Mouse (Mus musculus) limb, embryonic 14.5 days (tissue): Measurements from ENCODE around the gene Plcl1. TPM values are rescaled to one million over a fixed set of nuclear protein-coding genes. Genes with fewer than 3 reads are reported as not detected.

Experiments used
- ATAC-seq: fragments of 200-750 bp; cut with Nextera tagmentation; 2 replicates; pipeline ENCODE4 v1.8.0; 2017; ENCODE audit warnings: low read depth, moderate number of reproducible peaks, moderate TSS enrichment; ENCODE audit not compliant: low FRiP score
- DNase-seq: peaks from one replicate; pipeline ENCODE4 v3.0.0-alpha.2; 2015; ENCODE audit warnings: low spot score
- H3K27ac ChIP-seq: fragments of 300-500 bp; sonication (generic); replicated peaks from 2 replicates; pipeline ENCODE4 v1.5.1; 2014; ENCODE audit warnings: low read depth, mild to moderate bottlenecking, low read length, moderate library complexity, mixed read lengths
- H3K27me3 ChIP-seq: fragments of 300-500 bp; sonication (generic); 2 replicates; pipeline ENCODE4 v1.6.1; 2014; ENCODE audit warnings: low read length, mixed read lengths; ENCODE audit not compliant: control insufficient read depth, insufficient read depth
- H3K36me3 ChIP-seq: fragments of 300-500 bp; sonication (generic); 2 replicates; pipeline ENCODE4 v1.6.1; 2014; ENCODE audit warnings: mild to moderate bottlenecking, low read length, moderate library complexity, mixed read lengths; ENCODE audit not compliant: control insufficient read depth, insufficient read depth
- H3K4me1 ChIP-seq: fragments of 300-500 bp; sonication (generic); 2 replicates; pipeline ENCODE4 v1.6.1; 2014; ENCODE audit warnings: antibody characterized with exemption, low read length, mixed read lengths; ENCODE audit not compliant: control insufficient read depth, insufficient read depth
- H3K4me2 ChIP-seq: fragments of 300-500 bp; sonication (generic); replicated peaks from 2 replicates; pipeline ENCODE4 v1.6.1; 2014; ENCODE audit warnings: low read depth, mild to moderate bottlenecking, low read length, moderate library complexity; ENCODE audit not compliant: severe bottlenecking
- H3K4me3 ChIP-seq: fragments of 300-500 bp; sonication (generic); replicated peaks from 2 replicates; pipeline ENCODE4 v1.5.1; 2014; ENCODE audit warnings: low read length
- H3K9ac ChIP-seq: fragments of 300-500 bp; sonication (generic); 2 replicates; pipeline ENCODE4 v1.6.1; 2014; ENCODE audit warnings: mild to moderate bottlenecking, low read depth, low read length, moderate library complexity; ENCODE audit not compliant: severe bottlenecking
- H3K9me3 ChIP-seq: fragments of 300-500 bp; sonication (generic); 2 replicates; pipeline ENCODE4 v1.6.1; 2016; ENCODE audit warnings: low read length; ENCODE audit not compliant: control insufficient read depth
- POLR2A ChIP-seq: fragments of 200-500 bp; IDR thresholded peaks from 2 replicates; pipeline ENCODE4 v1.8.0; 2012; ENCODE audit warnings: inconsistent platforms, mild to moderate bottlenecking, moderate library complexity, borderline replicate concordance; ENCODE audit not compliant: insufficient read depth, insufficient read length; ENCODE audit errors: extremely low read depth
- whole genome bisulfite sequencing: fragments of 180-500 bp; shearing (Covaris S2); extraction: QIAGEN DNeasy Blood & Tissue Kit; methylation state at CpG from one replicate; pipeline ENCODE4 v1.1.7; 2014; 5-methylcytosine and 5-hydroxymethylcytosine counted together
- polyA plus RNA-seq, 2 experiments: library from polyadenylated mRNA; depleted of rRNA in 1 of 2; stranded (reverse) in 1 of 2; unstranded in 1 of 2; fragments of >200 nt; fragmentation: Nextera tagmentation in 1 of 2; extraction: Ambion mirVana in 1 of 2; gene quantifications; 2 replicates each; pipeline versions ENCODE4 v1.2.1 to v1.2.3; 2012 to 2014

The Plcl1 gene
- polyA plus RNA-seq, 2 experiments = 1.8 to 2.3 TPM

DNA sequence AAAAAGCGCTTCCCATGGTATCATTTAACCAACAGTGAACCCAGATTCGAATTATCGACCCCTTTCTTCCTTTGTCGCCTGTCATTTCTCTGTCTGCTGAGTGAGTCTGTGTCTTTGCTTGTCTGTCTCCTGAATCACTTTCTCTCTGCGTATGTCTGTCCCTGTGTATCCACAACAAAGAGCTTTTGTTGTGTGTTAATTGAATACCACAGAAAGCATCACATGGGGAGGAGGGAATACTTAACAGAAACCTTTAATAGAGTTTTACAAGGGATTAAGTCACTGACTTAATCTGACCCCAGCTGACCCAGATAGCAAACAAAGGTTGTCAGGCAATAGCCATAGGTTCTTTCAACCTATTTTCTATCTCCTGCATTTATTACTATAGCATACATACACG, 295.0 kb downstream of the Plcl1 start:
- no peaks in the 10 kb centered on the region for H3K27me3 ChIP-seq
- TF ChIP-seq POLR2A = no peak
- H3K9me3 ChIP-seq = no peaks in the 10 kb centered on the region
- ATAC-seq (no peak), DNase-seq (no peak)
- no peaks in the 10 kb centered on the region for H3K36me3 ChIP-seq
- no peaks in the 10 kb centered on the region for H3K4me1 ChIP-seq
- H3K27ac ChIP-seq = no peak overlapping the region
- no peak overlapping the region for H3K9ac ChIP-seq
- no peak overlapping the region for H3K4me2 ChIP-seq
- WGBS = 76% methylated on average over 6 of the region's 6 CpGs
- H3K4me3 ChIP-seq = no peak overlapping the region

- Histone ChIP-seq H3K9ac (no peak overlapping the region), H3K9me3 (no peaks in the 10 kb centered on the region), H3K4me1 (no peaks in the 10 kb centered on the region), H3K27me3 (no peaks in the 10 kb centered on the region), H3K4me2 (no peak overlapping the region), H3K4me3 (no peak overlapping the region), H3K27ac (no peak overlapping the region), H3K36me3 (no peaks in the 10 kb centered on the region)
- DNase-seq = no peak
- WGBS = 81% methylated on average over 6 of the region's 6 CpGs
- no peak for ATAC-seq
- no peak for TF ChIP-seq POLR2A
Measured at GRCm38 (mm10) chr1:55701601-55702000, 295.9 kb downstream of the Plcl1 start.

DNA sequence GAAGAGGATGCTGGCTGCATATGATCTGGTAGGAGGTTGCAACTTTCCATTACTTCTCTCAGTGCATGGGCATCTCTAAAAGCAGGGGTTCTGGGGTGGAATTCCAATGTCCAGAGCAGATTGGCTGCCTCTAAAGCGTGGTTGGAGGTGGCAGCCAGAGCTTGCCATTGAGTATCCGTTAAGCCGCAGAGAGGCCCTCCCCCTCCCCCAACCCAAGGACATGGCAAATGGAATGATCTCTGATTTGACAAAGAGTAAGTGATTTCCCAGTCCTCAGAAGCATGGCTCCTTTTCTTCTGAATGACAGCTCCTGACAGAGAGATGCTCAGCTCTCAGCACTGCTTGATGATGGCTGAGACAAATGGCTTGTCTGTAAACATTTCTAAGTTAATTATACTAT, 296.4 kb downstream of the Plcl1 start:
- H3K9ac ChIP-seq = no peak overlapping the region
- no peak for TF ChIP-seq POLR2A
- DNase-seq (no peak), ATAC-seq (no peak)
- no peaks in the 10 kb centered on the region for H3K4me1 ChIP-seq
- H3K36me3 ChIP-seq = no peaks in the 10 kb centered on the region
- no peak overlapping the region for H3K4me2 ChIP-seq
- H3K27ac ChIP-seq = no peak overlapping the region
- no peak overlapping the region for H3K4me3 ChIP-seq
- WGBS = 63% methylated on average over 3 of the region's 3 CpGs
- no peaks in the 10 kb centered on the region for H3K27me3 ChIP-seq
- no peaks in the 10 kb centered on the region for H3K9me3 ChIP-seq

DNA sequence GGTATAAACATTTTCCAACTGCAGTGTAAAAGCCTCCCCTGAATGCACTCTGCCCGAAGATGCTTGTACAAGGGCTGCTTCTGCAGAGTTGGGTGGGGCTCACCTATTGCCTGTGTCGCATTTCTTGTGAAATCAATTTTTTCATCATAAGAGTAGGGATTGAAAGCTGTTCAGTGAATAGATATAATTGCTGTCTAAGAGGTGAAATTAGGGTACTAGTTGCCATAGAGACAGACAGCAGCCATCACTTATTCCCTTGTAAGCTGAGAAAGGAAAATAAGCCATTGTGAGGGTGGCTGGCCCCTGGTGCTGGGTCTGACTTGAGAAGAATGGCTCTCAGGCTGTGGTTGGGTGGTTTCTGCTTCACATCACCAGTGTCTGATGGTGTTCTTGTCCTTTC, 299.0 kb downstream of the Plcl1 start:
- ATAC-seq (no peak), DNase-seq (no peak)
- Histone ChIP-seq H3K9ac (no peak overlapping the region), H3K4me1 (no peaks in the 10 kb centered on the region), H3K4me2 (no peak overlapping the region), H3K27me3 (no peaks in the 10 kb centered on the region), H3K36me3 (no peaks in the 10 kb centered on the region), H3K27ac (no peak overlapping the region), H3K4me3 (no peak overlapping the region), H3K9me3 (no peaks in the 10 kb centered on the region)
- 74% methylated on average over 2 of the region's 2 CpGs for WGBS
- no peak for TF ChIP-seq POLR2A

DNA sequence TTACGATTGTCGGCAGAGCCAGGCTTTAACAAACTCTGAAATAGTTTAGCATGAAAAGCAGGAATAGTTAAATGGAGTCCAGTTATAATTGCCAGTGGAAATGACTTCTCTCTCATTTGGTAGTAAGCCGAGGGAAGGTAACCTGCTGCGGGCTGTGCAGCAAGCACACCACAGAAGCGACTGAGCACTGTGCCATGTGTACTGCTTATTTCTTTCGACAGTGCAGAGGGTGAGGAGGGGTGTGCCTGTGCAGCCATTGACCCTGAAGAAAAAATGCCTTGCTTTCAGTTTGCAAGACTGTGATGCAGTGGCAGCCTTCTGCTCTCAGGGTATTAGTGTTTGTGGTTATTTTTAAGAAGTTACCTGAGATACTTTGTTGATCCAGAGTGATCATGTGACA, 299.5 kb downstream of the Plcl1 start:
- Histone ChIP-seq H3K4me2 (no peak overlapping the region), H3K36me3 (no peaks in the 10 kb centered on the region), H3K27ac (no peak overlapping the region), H3K9ac (no peak overlapping the region), H3K4me3 (no peak overlapping the region), H3K4me1 (no peaks in the 10 kb centered on the region), H3K27me3 (no peaks in the 10 kb centered on the region), H3K9me3 (no peaks in the 10 kb centered on the region)
- no peak for ATAC-seq
- DNase-seq = no peak
- 88% methylated on average over 6 of the region's 6 CpGs for WGBS
- no peak for TF ChIP-seq POLR2A

- Histone ChIP-seq H3K4me3 (no peak overlapping the region), H3K4me2 (no peak overlapping the region), H3K27ac (no peak overlapping the region), H3K36me3 (no peaks in the 10 kb centered on the region), H3K9ac (no peak overlapping the region), H3K9me3 (no peaks in the 10 kb centered on the region), H3K4me1 (no peaks in the 10 kb centered on the region), H3K27me3 (no peaks in the 10 kb centered on the region)
- no peak for TF ChIP-seq POLR2A
- 68% methylated on average over 3 of the region's 3 CpGs for WGBS
- ATAC-seq (no peak), DNase-seq (no peak)
Measured at GRCm38 (mm10) chr1:55705756-55706155, 300.0 kb downstream of the Plcl1 start.
